Mouse (Mus musculus): ENCODE results near the gene Zfr. TPM values are rescaled to one million over a fixed set of nuclear protein-coding genes. Genes with fewer than 3 reads are reported as not detected.

Gene Zfr
- polyA plus RNA-seq, 1 experiment from 2014 or later, result 136 TPM

GRCm38 (mm10) chr15:12230243-12230935, 112.8 kb downstream of the Zfr start:
- H3K27me3 ChIP-seq (ENCODE audit: control insufficient read depth, insufficient read depth, low read length), result no peaks in the 10 kb centered on the region
- H3K4me1 ChIP-seq (replicated peaks; ENCODE audit: control insufficient read depth, insufficient read depth, low read length), result no peaks in the 10 kb centered on the region
- ATAC-seq (replicated peaks; ENCODE audit: low FRiP score) (no peak), DNase-seq (ENCODE audit: low spot score) (no peak)
- H3K4me2 ChIP-seq (ENCODE audit: low read depth, low read length, severe bottlenecking), result no peak overlapping the region
- H3K27ac ChIP-seq (ENCODE audit: low read depth, low read length), result no peak overlapping the region
- H3K9ac ChIP-seq (ENCODE audit: low read length), result no peak overlapping the region
- no peak overlapping the region for H3K4me3 ChIP-seq (ENCODE audit: low read depth, low read length)
- no peaks in the 10 kb centered on the region for H3K9me3 ChIP-seq (ENCODE audit: control insufficient read depth, low read length)
- 66% methylated on average over 12 of the region's 12 CpGs for WGBS
- H3K36me3 ChIP-seq (ENCODE audit: control insufficient read depth, insufficient read depth, low read length), result no peaks in the 10 kb centered on the region

DNA sequence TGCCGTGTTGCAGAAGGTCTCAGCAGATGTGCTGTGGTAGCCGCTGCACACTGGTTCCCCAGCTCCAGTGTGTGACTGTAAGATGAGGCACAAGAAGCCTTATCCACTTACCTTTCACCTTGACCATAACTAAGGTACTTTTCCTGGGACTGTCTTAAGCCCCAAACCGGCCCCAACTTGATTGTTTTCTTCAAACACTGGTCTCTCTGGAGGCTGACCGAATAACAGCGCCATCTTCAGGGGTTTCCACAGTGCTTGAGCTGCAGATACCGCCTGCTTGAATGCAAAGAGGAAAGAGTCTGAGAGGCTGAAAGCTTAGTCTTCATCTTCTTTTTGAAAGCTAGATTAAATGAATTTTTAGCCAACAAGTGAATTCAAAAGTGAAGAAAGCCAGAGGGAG, 113.8 kb downstream of the Zfr start:
- no peak for ATAC-seq (replicated peaks; ENCODE audit: low FRiP score)
- 85% methylated on average over 6 of the region's 6 CpGs for WGBS
- no peak for DNase-seq (ENCODE audit: low spot score)

DNA sequence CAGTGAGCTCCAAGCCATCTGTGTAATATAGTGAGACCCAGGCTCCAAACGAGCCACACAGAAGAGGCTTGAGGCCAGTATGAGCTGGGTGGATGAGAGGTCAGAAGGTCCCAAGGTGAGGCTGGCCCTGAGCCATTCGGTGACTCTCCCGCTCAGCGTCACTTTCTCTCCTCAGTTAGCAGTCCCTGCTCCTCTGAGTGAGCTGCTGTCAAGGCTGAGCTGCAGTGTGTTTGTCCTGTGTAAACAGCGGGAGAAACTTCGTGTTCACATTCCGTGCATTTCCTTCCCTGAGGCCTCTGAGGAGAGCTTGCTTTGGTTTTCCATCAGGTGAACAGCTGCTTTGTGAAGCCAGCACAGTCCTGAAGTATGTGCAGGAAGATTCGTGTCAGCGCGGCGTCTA, 114.8 kb downstream of the Zfr start:
- H3K4me2 ChIP-seq (ENCODE audit: low read depth, low read length, severe bottlenecking), result no peak overlapping the region
- H3K27me3 ChIP-seq (ENCODE audit: control insufficient read depth, insufficient read depth, low read length), result no peaks in the 10 kb centered on the region
- H3K4me3 ChIP-seq (ENCODE audit: low read depth, low read length), result no peak overlapping the region
- ATAC-seq (replicated peaks; ENCODE audit: low FRiP score), result no peak
- 84% methylated on average over 11 of the region's 11 CpGs for WGBS
- H3K9ac ChIP-seq (ENCODE audit: low read length), result no peak overlapping the region
- H3K27ac ChIP-seq (ENCODE audit: low read depth, low read length), result no peak overlapping the region
- H3K36me3 ChIP-seq (ENCODE audit: control insufficient read depth, insufficient read depth, low read length), result no peaks in the 10 kb centered on the region
- no peaks in the 10 kb centered on the region for H3K9me3 ChIP-seq (ENCODE audit: control insufficient read depth, low read length)
- no peak for DNase-seq (ENCODE audit: low spot score)
- H3K4me1 ChIP-seq (replicated peaks; ENCODE audit: control insufficient read depth, insufficient read depth, low read length), result no peaks in the 10 kb centered on the region

More for the DNA sequence above, 113.8 kb downstream of the Zfr start:
- no peak overlapping the region for H3K4me3 ChIP-seq (ENCODE audit: low read depth, low read length)
- no peak overlapping the region for H3K4me2 ChIP-seq (ENCODE audit: low read depth, low read length, severe bottlenecking)
- no peak overlapping the region for H3K9ac ChIP-seq (ENCODE audit: low read length)
- H3K4me1 ChIP-seq (replicated peaks; ENCODE audit: control insufficient read depth, insufficient read depth, low read length), result no peaks in the 10 kb centered on the region
- no peaks in the 10 kb centered on the region for H3K27me3 ChIP-seq (ENCODE audit: control insufficient read depth, insufficient read depth, low read length)
- no peaks in the 10 kb centered on the region for H3K9me3 ChIP-seq (ENCODE audit: control insufficient read depth, low read length)
- H3K36me3 ChIP-seq (ENCODE audit: control insufficient read depth, insufficient read depth, low read length), result no peaks in the 10 kb centered on the region
- no peak overlapping the region for H3K27ac ChIP-seq (ENCODE audit: low read depth, low read length)

DNA sequence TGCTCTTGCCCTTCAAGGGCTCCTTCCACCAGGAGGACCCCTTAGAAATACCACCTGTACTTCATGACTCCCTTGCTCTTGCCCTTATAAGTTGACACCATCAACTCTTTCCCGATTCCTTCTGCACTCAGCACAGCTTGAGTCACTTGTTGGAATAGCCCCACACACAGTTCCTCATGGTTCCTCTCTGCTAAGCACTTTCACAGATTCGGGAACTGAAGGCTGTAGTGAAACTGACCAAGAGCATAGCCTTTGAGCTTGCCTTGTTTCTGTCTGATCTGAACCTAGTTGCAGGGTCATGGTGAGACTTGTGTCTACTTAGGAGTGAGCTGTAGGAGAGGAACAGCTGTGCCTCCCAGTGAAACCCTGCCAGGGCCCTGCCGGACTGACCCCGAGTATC, 115.4 kb downstream of the Zfr start:
- Histone ChIP-seq H3K4me1 (replicated peaks; ENCODE audit: control insufficient read depth, insufficient read depth, low read length) (no peaks in the 10 kb centered on the region), H3K9ac (ENCODE audit: low read length) (no peak overlapping the region), H3K9me3 (ENCODE audit: control insufficient read depth, low read length) (no peaks in the 10 kb centered on the region), H3K27ac (ENCODE audit: low read depth, low read length) (no peak overlapping the region), H3K27me3 (ENCODE audit: control insufficient read depth, insufficient read depth, low read length) (no peaks in the 10 kb centered on the region), H3K4me2 (ENCODE audit: low read depth, low read length, severe bottlenecking) (no peak overlapping the region), H3K4me3 (ENCODE audit: low read depth, low read length) (no peak overlapping the region), H3K36me3 (ENCODE audit: control insufficient read depth, insufficient read depth, low read length) (no peaks in the 10 kb centered on the region)
- 94% methylated on average over 4 of the region's 4 CpGs for WGBS
- DNase-seq (ENCODE audit: low spot score) (no peak), ATAC-seq (replicated peaks; ENCODE audit: low FRiP score) (no peak)

MicroRNA genes within 50 kb of the gene (microRNA counts, 519-probe panel; counts per million panel counts)
- microRNA mmu-miR-1898, result 31.2 counts per million

Small RNA genes lying within 50 kb of the gene (microRNA-seq; reads per million reads assigned to microRNA genes)
- not detected for gene Mir1898 (ENCODE audit: insufficient number of aligned reads)

Other genes starting within 250 kb of the Zfr start
- gene Npr3, start 210.5 kb upstream of the Zfr start, polyA plus RNA-seq (2014; fragmentation: Nextera tagmentation; extraction: Ambion mirVana), result 2.3 and 2.8 TPM in 2 replicates
- 627 and 726 TPM in 2 replicates for gene Sub1, start 120.8 kb upstream of the Zfr start, polyA plus RNA-seq (2014; fragmentation: Nextera tagmentation; extraction: Ambion mirVana)
- 19.3 and 21.2 TPM in 2 replicates for gene Mtmr12, start 87.2 kb downstream of the Zfr start, polyA plus RNA-seq (2014; fragmentation: Nextera tagmentation; extraction: Ambion mirVana)
- 102 and 103 TPM in 2 replicates for gene Golph3, start 203.6 kb downstream of the Zfr start, polyA plus RNA-seq (2014; fragmentation: Nextera tagmentation; extraction: Ambion mirVana)
- gene 1810049J17Rik, start 204.1 kb downstream of the Zfr start, polyA plus RNA-seq (2014; fragmentation: Nextera tagmentation; extraction: Ambion mirVana), result 1.0 TPM in 1 of 2 replicates, not detected in the other

Data from forebrain, embryonic 11.5 days (tissue).